Mouse (Mus musculus): ENCODE data around the gene Gm49721.
"Not testable (repeated sequence)": the region's sequence is repeated elsewhere in the genome, so short reads cannot be mapped to it uniquely, and the experiment has no call there.

Gene Gm49721

DNA sequence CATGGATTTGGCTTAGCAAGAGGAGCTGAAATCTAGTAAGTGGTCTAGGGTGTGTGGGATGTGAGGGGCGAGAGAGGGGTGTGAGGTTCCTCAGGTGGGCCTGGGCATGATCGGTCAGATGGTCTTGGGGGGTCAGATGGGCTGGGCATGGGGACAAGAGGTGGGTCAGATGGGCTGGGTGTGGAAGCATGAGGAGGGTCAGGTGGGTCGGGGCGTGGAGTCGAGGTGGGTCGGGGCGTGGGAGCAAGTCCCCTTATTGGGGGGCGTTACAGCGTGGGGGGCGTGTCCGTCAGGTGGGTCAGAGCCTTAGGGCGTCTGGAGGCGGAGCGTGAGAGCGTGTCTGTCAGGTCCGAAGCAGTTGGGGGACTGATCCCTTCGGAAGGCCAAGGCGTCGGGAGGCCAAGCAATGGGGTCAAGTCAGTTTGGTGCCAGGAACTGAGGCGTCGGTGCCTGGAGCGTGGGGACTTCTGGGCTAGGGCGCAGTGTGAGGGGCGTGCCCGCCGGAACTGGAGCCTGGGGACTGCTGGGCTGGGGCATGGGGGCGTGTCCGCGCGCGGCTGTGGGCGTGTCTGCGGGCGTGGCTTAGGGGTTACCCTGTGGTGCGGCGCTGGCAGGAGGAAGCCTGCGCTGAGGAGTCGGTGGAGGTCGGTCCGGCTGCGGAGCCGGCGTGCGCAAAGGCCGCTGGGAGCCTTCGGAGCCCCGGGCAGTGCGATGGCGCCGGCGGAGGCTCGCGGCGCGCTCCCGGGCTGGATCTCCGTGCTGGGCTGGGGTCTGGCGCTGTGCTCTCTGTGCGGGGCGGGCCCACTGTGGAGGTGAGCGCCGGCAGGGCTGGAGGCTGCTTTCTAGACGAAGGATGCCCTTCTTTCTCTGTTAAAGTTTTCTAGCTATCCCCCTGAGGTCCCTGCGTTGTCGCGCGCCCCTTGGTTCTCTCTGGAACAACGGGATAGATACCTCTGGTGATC, at the start of gene Gm49721:
Gene Gm49721, plus strand, starts transcription at position 618 of the 962 bp plus-strand sequence.
- peak; percentile 79 for DNase-seq

DNA sequence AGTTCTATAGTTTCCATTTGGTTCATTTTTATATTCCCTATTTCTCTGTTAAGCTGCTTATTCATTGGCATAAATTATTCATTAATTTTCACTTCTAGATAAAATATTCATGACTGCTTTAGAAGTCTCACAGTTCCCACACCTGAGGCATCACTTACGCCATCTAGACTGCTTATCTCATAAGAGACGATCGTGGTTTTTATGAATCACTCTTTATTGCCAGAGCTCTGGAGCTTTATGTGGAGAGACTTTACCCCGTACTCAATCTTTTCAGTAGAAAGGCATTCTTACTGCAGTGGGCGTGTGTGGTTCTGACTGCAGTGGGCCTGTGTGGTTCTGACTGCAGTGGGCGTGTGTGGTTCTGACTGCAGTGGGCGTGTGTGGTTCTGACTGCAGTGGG, 47.1 kb upstream of the Gm49721 start:
- not testable (repeated sequence) for DNase-seq

DNA sequence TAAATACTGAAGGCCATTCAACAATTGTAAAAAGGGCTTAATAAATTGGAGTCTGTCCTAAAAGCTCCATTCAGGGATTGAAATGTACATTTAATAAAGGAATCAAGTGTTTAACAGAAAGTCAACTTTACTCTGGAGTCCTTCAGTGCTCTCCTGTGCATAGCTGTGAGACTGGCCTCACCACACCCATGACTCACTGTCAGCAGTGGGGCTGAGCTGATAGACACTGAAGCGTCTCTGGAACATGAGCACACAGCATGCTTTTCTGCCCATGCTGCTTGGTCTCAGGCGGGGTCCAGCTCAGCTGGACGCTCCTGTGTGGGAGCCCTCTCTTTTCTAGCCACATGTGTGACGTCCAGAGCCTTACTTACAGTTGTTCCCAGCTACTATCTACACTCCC, 36.1 kb upstream of the Gm49721 start:
- not testable (repeated sequence) for DNase-seq

DNA sequence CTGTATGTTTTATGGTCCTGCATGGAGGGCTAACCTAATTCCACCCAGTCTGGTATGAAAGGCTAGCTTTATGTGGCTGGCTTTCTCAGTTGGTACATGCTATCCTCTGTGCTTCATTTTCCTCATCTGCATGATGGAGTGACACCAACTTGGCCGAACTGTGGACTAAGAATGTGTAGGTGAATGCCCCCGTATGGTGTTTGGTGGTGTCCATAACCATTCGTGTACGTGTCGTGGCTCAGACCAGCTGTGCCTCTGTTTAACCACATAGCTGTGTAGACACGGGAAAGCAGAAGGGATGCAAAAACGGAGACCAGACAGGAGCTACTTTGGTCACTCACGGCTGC, 31.1 kb upstream of the Gm49721 start:
- not testable (repeated sequence) for DNase-seq

DNA sequence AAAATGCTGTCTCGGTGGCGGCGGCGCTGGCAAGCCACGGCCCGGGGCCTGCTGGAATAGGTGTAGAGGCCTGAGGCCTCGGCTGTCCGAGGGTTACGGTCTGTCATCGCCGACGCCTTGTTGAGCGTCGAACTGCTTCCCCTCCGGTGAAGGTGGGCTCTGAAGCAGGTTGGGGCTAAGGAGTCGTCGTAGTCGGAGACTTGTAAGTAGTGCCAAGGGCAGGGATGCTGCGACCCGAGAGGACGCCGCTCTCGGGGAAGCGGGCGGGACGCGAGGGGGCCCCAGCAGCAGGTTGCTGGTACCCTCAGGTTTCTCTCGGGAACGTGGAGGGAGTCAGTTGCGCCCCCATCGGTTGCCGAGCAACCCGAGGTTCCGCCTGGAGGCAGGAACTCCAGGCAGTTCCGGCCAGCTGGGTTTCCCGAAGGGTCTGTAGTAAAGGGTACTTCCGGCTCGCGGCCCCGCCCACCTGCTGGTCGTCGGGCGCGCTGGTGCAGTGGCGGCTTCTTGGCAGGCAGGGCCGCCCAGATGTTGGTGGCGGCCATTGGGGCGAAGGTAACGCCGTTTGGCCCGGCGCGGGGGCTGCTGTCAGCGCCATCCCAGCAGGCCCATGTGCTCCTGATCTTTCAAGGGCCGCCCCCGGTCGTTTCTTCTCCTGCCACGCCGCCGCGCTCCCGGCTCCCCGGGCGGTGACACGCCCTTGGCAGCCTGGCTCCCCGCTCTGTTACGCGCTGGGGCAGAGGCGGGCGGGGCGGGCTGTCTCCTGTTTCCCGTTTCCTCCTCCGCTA, 30.5 kb upstream of the Gm49721 start, which contains the start of gene Rsph3b:
Gene Rsph3b, minus strand, starts transcription at position 699 of the 785 bp plus-strand sequence.
- peak; percentile 87 for DNase-seq

DNA sequence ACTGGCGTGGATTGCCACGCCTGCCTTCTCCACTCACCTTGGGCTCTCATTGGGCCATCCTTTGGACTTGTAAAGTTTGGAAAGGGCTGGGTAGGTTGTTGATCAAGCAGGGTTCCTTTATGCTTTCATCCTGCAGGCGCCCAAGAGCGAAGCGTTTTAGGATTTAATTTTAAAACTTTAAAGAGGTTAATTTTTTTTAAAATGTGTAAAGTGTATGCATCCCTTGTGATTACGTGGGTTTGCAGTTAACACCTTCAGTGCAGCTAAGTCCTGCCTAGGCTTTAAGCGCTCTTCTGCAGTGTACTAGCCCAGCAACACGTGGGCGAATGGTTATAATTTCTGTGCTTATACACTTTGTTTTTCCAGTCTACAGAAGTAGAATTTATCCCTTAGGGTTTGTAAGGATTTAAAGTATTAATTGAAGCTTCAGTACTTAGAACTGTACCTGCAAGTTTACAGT, 29.9 kb upstream of the Gm49721 start:
- DNase-seq: not testable (repeated sequence)

DNA sequence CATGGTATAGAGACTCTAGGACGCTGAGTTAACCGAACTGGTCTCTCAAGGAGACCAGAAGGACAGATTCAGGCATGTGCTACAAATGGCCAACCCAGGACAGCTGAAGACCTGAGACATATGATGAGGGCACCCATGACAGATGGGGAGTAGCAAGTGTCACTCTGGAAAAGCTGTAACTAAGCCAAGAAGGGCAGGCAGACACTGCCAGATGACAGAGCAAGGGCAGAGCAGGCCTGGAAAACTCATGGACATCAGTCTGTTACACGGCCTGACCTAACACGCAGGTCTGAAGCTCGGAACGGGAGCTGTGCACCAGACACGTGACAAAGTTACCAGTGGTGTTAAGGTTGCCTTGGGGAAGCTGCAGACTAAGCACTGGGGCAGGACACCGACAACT, 19.8 kb upstream of the Gm49721 start:
- not testable (repeated sequence) for DNase-seq

DNA sequence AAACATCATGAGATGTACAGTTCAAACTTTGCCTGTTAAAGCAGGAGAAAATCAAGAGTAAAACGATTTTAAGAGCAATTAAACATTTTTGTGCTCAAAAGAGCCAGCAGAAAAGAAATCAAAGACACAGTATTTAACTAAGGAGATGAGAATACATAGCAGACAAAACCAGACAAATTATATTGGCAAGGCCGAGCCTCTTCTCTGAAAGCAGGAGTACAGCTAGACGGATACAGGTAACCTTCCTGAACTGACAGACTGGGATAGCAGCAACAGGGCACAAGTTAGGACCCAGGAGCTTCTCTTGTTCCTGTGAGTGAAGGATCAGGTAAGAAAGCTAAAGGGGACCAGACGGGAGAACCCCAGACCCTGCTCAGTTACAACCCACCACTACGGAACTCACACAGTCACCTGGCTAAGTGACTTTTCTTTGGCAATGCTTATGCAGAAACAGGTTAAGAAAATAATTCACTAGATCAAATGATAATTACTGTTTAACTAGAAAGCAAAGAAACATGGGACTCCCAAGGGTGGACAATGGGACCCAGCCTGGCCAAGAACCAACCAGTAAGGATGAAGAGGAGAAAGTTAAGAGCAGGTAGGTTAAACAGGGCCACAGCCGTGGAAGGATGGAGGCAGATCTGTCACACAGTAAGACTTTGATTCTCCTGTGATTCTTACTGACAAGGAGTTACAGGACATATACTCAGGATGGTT, 19.0 kb upstream of the Gm49721 start:
- DNase-seq: not testable (repeated sequence)

DNA sequence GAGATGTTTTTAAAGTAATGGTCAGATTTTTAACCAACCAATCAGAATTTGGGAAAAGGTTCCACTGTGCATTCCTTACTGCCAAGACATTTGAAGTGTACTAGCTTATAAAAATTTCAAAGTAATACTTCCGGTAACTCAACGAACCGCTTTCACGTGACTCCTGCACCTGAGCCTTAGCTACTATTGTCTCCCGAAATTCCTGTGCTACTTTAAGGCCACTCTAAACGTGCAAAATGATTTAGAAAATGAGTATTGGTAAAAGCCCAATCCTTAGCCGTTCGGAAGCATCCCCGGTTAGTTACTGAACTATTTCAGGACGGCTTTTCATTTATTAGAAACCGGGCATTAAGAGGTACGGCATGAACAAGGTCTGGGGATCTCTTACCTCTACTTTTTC, 18.4 kb upstream of the Gm49721 start:
- DNase-seq: not testable (repeated sequence)

DNA sequence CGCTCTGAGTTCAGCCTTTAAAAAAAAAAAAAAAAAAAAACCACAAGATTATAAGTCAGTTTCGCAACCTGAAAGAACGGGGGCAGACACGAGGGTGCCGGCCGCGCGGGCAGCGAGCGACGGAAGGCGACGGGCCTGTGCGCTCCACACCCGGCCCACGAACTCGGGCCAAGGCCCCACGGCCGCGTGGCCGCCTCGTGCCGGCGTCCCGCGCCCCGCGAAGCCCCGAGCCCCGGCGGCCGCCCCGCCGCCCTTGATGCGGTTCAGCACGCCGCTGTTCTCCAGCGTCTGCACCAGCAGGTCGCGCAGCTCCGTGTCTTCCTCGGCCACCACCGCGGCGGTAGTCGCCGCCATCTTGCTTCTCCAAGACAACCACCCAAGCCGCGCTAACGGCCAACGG, 17.9 kb upstream of the Gm49721 start, which contains the start of gene Tagap1:
Gene Tagap1, minus strand, starts transcription at position 381 of the 400 bp plus-strand sequence.
- DNase-seq: not testable (repeated sequence)

DNA sequence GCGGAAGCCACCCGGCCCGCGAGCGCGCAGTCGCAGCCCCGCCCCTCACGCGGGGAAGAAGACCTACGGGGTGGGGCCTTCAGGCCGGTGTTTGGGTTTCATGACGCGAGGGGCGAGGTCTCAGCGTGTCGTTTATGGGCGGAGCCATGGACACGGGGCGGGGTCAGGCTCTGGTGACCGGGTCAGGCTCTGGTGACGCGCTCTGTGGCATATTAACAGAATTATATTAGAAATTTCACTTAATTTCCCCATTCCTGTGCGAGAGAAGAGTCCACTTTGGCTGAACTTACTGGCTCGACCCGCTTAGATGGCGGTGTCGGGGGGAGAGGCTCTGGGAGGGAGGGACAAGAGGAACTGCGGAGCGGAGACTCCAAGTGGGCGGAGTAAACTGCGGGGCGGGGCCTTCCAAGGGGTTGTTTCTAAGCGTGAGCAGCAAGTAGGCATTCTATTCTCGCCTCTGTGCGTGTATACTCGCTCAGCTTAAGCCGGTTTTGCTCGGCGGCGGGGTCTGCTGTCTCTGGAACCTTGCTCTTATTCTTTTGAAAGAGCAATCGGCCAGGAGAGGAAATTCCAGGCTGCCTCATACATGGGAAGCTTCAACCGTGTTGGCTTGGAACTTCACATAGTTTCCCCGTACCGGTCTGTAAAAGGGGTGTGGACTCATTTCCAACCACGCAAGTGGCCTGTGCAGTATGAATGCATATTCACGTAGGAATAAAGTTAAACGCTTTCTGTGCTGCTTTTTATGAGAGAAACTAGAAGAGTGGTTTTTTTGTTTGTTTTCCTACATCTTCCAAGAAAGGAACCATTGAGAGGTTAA, 17.3 kb upstream of the Gm49721 start:
- not testable (repeated sequence) for DNase-seq

DNA sequence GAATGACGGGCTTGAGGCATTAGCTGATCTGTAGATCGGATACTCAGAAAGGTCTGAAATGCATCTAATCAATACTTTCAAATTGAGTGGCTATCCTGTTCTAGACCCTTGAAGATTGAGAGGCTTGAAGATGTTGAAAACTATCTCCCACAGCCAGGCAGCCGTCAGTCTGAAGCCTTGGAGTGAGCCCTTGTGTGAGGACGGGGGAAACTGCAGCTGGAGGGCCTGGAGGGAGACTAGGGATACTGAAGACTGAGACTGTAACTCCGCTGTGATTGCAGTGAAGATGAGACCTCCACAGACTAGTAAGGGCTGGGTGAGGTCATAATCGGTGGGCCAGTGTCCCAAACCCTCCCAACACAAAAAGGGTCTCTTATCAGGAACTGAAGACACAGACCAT, 16.4 kb upstream of the Gm49721 start:
- DNase-seq: not testable (repeated sequence)

DNA sequence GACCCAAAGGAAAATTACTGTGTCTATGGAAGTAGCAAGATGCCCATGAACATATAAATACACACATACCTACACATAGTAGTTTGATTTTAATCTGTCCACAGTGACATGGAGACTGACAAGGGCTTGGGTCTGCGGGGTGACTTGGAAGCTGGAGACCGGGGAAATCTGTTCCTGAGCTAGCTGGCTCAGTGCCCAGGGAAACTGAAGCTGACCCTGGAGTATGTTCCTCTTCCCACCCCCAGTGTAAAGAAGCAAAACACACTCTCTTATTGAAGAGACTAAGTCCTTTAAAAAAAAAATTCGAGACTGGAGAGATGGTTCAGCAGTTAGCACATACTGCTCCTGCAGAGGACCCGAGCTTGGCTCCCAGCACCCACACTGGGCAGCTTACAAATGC, 15.8 kb upstream of the Gm49721 start:
- DNase-seq: not testable (repeated sequence)

DNA sequence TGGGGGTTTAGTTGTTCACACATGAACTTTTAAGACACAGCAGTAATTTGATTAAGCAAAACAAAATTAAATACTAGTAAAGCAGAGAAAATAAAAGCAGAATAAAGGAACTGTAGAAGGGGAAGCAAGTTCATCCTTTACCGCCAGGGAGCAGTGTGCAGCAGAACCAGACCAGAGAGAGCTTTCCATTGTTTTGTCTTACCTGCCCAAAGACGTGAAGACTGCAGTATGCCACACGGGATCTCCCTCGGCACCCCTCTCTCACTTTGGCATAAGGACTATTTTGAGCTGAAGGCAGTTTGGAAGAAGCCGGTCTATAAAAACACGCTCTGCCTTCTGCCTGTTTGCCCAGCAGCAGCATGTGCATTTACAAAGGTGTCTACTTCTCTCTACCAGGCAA, 13.3 kb upstream of the Gm49721 start:
- DNase-seq: not testable (repeated sequence)

DNA sequence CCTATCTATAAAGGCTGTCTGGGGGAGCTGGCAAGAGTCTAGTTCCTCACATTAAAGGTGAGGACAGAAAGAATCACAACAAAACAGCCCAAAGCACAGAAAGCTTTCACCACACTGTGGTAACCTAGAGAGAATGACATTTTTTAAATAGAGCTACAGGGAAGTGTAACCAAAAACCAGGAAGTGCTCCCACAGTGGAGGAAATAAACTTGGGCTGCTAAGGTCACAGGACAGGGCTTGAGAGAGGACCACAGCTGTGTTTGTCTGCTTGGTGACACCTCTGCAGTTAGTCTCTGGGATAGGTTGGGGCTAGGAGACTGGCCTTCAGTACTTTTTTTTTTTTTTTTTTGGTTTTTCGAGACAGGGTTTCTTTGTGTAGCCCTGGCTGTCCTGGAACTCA, 11.0 kb upstream of the Gm49721 start:
- not testable (repeated sequence) for DNase-seq

DNA sequence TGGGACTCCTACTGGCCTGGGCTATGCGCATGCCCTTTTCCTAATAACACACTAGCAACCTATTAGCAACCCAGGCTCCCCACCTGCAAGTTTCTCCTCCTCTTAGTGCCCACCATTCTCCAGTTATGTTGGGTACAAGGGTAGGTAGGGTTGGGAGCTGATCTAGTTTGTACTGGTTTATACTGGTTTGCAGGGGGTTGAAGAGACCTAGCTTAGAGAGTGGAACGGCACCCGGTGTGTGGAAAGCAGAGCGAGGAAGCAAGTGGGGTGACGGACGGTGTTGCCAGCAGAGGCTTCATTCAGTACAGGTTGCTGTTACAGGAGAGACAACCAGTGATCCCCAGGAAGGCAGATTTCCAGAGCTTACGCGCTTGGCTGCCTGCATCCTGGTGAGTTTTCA, 8.4 kb upstream of the Gm49721 start, which contains the start of gene Rnaset2b:
Gene Rnaset2b, plus strand, starts transcription at position 301 of the 400 bp plus-strand sequence.
- DNase-seq: not testable (repeated sequence)

DNA sequence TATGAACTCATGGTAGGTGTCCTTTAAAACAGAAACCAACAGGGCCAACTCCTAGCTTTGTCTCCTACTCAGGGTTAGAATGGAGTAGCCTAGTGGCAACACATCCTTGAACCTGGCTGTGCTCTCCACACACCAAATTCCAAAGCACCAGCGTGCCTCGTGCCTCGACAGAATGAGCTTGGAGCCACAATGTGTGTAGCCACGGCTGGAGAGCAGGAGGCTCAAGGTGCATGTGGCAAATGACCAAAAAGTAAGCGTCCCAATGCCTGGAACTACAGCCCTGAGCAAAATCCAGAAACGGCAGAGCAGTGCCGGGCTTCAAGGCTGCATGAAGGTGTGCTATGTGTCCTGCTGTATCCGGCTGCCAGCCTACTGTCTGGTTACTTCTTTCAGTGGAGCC, 7.5 kb upstream of the Gm49721 start:
- not testable (repeated sequence) for DNase-seq

DNA sequence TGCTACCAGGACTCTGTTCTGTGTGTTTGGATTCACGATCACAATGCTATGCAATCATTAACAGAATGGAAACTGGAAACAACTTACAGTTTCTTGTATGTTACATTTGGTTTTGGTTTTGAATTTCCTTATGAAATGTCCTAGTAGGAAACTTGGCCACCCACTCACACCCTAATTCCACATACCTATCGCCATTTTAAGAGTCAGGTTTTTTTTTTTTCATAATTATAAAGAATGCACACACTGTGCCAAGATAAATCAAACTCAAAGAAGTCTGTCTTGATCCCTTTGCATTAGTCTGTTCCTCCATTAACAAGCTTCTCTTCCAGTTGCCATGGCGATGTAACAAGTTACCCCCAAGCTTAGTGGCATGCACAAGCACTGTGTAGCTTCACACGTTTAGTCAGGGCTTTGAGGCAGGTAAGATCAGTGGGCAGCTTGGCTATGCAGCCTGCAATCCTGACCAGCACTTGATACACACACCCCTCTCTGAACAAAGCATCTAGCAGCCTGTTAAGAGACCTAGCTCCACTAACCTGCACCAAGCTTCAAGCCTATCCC, 5.8 kb upstream of the Gm49721 start:
- DNase-seq: not testable (repeated sequence)

DNA sequence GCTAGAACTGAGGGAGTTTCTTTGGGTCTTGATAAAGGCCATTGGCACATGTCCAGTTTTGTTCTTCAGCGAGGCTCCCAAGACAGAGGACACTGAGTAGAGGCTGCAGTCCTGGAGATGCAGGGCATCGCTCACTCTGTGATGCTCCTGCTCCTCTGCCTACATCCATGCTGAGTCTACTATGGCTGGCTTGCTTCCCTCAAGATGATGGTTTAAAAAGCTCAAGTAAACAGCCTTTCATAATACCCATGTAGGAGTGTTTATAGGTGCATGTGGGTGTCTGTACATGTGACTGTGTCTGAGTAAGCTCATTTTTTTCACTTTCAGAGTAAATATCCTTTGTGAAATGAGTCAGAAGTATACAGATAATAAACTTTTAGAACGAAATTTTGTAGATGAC, 3.7 kb upstream of the Gm49721 start:
- not testable (repeated sequence) for DNase-seq

DNA sequence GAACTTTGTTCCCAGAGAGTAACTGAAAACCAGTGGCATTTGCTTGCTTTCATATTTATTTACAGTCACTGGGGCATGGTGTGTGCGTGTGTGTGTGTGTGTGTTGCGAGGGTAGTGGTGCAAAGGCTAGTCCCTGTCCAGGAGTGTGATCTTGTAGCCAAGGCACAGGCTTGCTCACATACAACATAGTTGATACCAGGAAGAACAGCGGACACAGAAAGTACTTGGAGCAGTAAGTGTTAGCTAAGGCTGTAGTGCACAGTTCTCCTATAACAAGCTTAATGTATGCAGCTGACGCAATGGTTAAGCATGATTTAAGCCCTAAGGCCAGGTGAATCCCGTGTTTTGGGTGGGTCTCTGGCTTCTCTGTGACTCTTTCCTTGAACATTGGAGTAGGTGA, 676 bp downstream of the Gm49721 start:
- not testable (repeated sequence) for DNase-seq

DNA sequence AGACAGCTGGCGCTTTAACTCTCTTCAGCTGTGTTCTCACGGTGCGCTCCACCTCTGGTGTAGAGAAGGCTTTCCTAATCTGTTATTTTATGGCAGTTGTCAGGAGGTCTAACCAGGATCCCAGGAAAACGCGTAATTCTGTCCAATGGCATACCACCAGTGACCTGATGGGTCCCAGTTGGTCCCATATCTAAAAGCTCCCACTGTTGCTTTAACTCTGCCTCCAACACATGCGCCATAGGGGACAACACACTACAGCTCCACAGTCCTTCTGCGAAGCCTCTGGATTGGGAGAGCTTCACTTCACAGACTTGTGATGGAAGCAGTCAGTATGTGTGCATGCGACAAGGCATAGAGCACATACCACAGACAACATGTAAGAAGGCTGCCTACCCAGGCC, 1.4 kb downstream of the Gm49721 start:
- DNase-seq: not testable (repeated sequence)
